Mouse (Mus musculus) forelimb bud, embryonic 11.5 days (tissue): ENCODE results near the gene Fsd2.

Experiments
- DNase-seq: peaks from one replicate; pipeline ENCODE4 v3.0.0-alpha.2; 2012; ENCODE audit warnings: low read depth, low spot score

The Fsd2 gene

DNA sequence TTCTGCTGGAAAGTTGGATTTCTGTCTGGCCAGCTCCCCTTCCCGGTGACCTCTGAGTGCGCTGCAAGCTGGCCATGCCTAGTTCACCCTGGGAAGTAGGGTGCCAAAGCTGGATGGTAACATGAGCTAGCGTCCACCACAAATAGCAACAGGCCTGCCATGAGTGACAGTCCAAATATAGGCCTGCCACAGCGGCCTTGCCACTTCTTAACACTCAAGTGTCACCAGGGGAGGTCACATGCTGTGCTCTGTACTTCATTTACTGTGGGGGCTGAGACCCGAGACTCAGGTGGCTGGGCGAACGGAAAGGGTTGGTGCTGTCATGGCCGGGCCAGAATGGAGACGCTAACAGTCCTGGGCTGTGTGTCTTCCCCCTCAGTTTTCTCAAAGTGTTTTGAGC is at the start of gene Fsd2:
Gene Fsd2 (minus strand): TSS at position 53 of the 400 bp plus-strand sequence.
- no peak for DNase-seq

DNA sequence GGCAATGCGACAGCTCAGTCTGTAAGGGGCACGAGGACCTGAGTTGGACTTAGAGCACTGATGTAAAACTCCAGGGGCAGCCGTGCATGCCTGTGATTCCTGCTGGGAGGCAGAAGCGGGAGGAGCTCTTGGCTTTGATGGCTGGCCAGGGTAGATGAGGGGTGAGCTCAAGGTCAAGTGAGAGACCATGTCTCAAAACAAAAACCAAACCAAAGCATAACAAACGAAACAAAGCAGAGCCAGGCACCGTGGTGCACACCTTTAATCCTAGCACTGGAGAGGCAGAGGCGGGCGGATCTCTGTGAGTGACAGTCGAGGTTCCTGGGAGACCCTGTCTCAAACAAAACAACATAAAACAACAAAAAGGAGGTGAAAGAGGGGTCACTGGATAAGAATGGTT is 48.3 kb upstream of the Fsd2 start:
- DNase-seq: no peak

DNA sequence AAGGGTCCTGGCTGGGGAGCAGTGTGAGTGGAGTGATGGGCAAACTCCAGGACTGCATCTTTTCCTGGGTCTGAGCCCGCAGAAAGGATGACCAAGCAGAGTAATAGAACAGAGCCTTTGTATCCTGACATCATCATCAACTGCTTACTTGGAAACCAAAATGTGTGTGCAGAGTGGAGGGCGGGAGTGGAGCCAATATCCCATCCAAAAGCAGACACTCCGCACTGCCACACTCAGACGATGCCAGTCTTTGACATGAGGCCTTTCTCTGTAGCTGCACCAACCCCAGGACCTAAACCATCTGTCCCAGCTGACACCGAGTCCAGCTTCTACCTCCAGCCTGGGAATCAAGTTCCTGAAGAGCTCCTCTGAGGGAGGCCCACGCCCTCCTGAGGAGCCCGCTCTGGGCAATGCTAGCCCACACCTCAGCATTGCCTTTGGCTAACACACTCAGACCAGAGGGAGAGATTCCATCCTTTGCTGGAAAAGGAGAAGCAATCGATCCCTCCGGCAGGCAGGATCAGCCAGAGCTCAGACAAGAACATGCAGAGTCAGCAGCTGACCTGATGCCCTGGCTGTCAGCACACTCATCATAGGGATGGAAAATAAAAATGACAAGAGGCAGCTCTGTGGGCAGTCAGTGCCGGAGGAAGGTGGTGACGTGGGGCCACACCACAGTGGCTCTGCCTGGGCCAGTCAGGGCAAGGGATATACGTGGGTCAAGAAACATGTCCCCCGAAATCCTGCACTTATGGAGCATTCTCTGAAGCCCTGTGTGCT is 46.3 kb upstream of the Fsd2 start:
- DNase-seq: no peak

DNA sequence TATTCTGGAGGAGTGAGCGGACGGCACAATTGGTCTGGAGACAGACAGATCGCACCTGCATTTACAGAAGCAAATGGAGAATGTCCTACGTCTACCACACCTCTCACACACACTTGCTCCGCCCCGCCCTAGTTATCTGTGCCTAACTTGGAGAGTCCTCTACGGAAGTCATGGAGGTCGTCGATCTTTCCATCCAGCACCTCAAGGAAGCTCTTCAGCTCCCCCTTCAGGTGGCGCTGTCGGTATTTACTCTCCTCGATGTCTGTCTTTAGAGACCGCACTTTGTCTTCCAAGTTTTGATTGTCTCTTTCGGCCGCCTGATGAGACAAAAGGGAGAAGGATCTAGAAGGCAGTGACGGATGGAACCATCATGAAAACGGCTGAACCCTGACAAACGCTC is 43.4 kb upstream of the Fsd2 start:
- no peak for DNase-seq

DNA sequence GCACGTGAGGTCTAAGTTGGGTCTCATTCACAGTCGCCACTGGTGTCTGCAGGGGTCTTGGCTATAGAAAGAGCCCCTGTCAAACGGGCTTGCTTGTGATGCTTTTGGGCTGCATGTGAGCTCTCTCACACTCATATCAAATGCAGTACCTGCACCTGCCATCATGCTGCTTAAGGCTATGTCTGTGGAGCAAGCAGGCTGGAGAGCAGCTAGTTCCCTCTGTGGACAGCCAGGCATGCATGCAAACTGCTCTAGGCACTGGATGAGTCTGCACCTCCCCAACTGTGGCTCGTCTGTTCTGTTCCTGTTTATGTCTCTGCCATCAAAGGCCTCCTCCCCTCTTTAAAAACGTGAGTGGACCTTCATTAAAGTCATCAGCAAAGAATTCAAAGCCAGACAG is 39.7 kb upstream of the Fsd2 start:
- DNase-seq: no peak

DNA sequence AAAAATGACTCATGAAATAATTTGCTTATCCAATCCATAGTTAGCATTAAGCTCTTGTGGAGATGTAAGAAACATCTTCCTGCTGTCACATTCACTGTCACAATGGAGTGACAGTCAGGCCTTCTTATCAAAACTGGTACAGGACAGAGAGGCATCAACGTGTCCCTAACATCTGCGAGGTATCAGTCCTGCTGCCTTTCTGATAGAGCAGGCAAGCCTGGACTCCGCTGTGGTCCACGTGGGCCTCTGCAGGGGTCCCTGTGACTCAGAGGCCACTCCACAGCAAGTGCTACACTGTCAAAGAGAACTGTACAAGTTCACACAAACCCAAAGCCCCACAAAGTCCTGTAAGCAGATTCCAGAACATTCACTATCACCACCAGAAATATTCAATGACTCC is 38.7 kb upstream of the Fsd2 start:
- no peak for DNase-seq

DNA sequence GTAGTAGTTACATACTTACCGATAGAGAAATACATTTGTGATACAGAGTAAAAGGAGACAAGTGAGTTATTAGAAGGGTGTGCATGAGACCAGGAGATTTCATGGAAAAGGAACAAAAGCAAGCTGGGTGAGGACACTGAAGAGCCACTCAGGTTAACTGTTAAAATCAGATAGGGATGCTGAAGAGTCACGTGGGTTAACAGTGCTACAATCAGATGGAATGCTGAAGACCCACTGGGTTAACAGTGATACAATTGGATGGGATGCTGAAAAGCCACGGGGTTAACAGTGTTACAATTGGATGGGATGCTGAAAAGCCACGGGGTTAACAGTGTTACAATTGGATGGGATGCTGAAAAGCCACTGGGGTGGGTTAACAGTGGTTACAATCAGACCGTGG is 38.2 kb upstream of the Fsd2 start:
- DNase-seq: no peak

DNA sequence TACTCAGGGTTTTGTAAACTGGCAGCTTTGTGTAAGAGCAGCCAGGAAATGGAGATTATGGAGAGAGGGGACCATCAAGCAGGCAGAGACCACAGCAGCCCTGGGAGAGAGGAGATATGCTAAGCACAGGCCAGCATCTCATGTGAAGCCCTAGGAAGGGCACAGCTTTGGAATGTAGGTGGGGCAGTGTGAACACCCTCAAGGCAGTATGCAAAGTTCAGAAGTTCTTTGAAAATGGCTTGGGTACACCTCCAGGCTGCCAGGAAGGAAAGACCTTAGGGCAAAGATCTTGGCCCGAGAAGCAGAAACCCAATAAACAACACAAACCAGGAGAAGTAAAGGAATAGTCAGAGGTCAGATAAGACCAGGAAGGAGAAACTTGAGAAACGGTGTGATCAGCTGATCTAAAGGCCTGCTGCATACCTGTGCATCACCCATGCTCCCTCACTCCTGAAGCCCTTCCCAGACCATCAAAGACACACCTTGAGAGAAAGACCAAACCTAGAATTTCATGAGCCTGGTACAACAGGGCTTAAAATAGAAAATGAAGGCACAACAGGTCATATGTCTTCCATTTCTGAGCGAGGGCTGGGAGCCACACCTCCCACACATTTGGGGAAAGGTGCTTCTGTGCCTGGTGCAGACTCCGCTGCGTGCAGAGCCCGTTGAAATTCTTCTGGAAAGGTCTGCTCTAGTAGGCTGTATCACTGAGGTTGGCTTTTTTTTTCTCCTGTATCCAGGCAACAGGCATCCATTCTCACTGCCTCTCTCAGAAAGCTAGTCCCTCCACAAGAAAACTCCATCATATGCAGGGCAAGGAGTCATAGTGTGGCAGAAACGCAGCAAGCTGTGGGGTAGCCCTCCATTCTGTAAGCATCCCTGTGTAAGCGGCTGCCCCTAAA is 32.9 kb upstream of the Fsd2 start:
- DNase-seq: no peak

DNA sequence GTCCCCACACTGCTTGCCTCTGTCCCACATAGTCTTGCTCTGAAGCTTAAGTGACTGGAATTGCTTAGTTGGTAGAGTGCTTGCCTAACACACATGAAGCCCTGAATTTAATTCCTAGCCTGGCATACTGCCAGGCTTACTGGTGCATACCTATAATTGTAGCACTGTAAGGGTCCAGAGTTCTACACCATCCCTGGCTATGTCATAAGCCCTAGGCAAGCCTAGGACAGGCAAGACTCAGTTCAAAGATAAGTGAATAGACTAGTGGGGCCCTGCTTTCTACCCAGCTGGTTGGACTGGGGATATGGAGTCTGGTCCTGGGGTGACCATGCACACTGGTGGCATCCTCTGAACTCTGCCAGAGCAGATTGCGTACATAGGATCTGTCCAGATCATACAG is 30.9 kb upstream of the Fsd2 start:
- DNase-seq: no peak

DNA sequence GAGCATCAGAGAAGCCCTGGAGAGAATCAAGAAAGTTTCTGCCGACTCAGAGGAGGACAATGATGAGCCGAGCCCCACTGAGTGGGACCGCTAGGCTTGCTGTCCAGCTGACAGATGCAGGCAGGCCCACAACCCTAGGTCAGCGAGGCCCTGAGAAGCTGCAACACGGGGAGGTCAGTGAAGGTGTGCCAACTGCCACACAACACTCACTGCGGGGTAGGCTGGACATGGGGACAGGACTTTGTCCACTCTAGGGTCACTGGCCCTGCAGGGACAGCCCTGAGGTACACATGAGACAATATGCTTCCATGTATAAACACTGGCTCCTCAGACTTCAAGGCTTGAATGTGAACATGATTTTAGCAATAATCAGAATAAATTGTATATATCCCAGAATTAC is 29.3 kb upstream of the Fsd2 start:
- no peak for DNase-seq

DNA sequence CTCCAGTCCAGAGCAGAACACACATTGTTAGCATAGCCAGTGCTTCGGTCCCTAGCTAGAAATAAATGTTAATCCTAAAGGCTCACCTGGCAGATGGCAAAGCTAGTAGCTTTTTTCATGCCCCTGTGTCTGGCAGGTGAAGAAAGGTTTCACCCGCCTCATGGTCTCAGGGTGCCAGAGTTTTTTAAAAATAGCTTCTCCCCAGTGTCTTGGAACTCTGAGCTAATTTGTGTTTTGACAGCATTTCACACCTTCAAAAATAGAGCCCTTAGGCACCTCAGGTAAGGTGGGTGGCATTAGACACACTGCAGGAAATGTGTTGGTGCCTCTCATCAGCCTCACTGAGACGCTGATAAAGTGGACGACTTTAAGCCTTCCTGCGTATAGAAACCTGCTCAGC is 28.3 kb upstream of the Fsd2 start:
- no peak for DNase-seq

DNA sequence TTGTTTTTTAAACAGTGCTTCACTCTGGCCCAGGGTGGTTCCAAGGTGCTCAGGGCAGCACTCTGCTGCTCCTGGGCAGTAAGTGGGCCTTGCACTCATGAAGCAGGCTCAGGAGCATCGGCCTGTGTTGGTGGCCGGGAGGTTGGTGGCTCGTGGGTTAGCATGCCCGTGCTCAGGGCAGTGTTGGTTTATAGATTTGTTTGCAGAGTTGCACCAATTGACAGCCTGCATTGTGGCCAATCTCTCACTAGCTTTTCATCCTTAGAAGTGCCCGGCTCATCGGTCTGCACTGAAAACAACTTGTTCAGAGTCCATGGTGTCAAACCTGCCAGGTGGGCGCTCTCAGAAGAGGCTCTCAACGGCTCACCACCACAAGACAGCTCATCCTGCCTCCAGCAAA is 26.6 kb upstream of the Fsd2 start:
- DNase-seq: no peak

DNA sequence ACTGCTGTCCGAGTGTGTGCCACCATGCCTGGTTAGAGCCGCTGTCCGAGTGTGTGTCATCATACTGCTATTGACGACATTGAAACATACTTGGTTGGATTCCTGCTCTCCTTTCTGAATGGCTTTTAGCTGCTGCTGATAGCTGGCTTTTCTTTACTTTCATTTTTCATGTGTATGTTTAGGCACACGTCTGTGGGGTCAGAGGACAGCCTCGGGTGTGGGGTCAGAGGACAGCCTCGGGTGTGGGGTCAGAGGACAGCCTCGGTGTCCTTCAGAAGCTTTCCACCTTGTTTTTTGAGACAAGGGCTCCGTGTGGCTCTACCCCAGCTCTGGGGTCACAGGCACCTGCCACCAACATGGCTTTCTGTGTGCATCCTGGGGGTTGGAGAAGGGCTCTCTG is 25.9 kb upstream of the Fsd2 start:
- no peak for DNase-seq

DNA sequence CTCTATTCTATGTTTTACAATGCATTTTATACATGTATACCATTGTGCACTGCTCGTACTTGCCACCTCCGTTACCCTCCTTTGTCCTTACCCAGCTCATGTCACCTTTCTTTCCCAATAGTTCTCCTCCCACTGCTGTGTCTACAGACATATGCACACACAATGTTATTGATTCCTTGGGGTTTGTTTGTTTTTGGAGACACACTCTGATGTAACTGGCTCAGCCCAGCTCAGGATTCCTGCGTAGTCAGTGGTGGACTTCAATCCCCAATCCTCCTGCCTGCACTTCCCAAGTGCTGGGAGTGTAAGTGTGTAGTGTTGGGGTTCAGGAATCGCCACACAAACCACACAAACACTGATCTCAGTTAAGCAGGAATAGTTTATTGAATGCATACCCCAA is 20.5 kb upstream of the Fsd2 start:
- no peak for DNase-seq

DNA sequence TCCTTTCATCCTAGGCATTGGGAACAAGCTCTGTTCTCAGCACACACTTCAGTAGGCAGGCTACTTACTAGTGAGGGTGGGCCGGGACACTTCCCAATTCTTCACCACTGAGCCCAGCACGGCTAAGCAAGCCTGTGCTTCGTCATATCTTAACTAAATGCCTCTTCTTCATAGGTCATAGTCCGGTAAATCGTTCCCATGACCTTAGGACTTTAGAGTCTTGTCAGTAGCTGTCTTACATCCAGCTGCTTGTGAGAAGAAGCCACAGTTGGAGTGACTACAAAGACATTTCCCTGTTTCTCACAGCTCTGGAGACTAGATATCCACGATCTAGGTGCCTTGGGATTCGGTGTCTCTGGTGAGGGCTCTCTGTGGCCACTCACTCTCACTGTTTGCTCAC is 18.6 kb upstream of the Fsd2 start:
- no peak for DNase-seq

DNA sequence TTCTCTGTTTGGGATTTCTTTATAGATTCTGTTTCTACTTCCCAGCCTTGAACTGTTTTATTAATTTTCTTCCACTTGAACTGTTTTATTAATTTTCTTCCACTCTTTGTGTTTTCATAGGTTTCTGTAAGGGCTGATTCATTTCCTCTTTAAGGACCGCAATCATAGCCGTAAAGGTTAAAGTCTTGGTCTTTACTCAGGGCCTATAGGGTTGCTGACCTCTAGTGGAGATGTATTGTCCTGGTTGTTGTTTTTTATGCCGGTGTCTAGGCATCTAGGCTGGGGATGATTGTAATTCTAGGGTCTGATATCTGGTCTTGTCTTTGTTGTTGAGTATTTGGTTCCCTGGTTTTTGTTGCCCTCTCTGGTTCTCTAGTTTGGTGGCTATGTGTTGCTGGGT is 16.8 kb upstream of the Fsd2 start:
- no peak for DNase-seq

DNA sequence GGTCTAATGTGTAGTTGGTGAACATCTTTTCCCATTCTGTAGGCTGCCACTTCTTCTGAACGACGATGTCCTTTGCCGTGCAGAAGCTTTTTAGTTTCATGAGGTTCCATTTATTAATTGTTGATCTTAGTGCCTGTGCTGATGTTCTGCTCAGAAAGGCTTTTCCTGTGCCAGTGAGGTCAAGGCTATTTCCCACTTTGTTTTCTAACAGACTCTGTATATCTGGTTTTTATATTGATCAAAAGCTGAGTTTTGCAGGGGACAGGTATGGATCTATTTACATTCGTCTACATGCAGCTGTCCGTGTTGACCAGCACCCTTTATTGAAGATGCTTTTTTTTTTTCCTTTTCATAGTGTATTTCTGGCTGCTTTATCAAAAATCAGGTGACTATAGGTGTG is 12.6 kb upstream of the Fsd2 start:
- DNase-seq: no peak

DNA sequence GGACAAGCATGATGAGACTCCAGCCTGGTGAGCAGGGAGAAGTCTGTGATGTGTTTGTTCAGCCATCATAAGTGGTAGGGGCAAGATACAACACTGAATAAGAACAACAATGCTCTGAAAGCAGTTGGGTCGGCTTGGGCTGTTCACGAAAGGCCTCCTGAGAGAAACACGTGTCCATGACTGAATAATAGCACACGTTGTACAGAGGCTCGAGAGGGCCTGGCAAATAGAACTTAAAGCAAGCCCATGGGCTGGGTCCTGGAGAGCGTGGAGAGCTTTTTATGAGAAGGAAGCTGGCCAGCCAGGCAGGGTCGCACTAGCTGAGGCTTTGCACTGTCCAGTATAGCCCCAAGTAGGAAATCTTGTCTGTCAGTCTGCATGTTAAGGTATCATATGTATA is 11.7 kb upstream of the Fsd2 start:
- no peak for DNase-seq

DNA sequence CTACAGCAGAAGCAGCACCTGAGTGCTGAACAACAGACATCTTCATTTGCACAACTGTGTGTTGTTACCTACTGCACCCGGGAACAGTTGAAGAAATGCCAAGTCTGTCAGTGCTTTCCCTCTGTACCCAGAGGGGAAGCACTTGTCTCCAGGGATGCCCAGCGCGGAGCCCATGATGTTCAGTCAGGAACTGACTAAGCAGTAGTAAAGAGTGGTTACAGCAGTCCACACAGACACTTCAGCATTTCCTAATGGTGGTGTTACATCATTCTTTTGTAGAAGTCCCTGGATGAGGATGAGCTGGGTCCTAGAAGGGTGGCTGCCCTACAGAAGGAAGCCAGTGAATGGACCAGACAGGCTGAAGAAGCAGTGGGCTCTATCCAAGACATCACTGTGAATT is 11.1 kb upstream of the Fsd2 start:
- no peak for DNase-seq

DNA sequence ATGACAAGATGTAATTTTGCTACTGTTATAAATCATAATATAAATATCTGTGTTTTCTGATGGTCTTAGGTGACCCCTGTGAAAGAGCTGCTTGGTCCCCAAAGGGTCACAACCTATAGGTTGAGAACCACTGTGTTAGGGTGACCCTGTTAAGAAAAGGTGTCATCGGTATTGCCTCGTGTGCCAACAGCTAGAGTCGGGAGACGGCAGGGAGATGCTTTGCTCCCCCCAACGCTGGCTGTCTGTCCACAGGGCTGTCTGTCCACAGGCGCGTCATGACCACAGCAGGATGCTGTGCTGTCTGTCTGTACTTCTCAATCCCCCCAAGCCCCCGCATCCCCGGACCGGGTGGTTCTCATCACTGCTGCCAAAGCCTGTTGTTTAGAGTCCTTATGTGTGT is 8.9 kb upstream of the Fsd2 start:
- no peak for DNase-seq

DNA sequence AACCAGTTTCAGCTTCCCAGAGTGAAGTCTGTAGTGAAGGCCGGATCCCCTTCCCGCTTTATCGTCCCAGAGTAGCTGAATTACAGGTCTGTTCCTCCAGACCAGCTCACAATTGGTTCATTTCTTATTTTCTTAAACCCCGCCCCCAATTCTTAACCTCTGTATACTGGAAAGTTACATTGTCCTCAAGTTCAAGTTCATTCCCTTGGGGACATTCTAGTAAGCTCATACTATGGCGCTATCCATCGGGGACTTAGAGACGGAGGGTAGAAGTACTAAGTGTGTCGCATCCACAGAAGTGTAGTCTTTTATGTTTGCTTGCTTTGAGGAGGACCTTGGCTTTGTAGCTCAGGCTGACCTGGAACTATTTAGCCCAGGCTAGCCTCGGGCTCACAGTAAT is 7.1 kb upstream of the Fsd2 start:
- DNase-seq: no peak

DNA sequence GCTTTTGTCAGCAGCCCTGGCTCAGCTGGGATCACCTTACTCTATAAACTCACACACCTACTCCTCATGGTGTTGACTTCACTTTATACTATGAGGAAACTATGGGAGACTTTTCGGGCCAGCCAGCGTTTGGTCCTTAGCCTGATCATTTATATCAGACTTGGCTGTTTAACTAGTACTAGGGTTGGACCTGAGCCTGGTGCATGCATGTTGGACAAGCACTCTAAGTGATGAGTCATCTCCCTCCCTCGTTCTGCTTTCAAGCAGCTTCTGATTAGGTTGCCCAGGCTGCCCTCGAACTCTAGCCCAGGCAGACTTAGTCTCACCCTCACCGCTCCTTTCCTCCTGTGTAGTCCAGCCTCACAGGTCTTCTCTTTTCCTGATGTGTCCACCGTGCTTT is 6.7 kb upstream of the Fsd2 start:
- no peak for DNase-seq

DNA sequence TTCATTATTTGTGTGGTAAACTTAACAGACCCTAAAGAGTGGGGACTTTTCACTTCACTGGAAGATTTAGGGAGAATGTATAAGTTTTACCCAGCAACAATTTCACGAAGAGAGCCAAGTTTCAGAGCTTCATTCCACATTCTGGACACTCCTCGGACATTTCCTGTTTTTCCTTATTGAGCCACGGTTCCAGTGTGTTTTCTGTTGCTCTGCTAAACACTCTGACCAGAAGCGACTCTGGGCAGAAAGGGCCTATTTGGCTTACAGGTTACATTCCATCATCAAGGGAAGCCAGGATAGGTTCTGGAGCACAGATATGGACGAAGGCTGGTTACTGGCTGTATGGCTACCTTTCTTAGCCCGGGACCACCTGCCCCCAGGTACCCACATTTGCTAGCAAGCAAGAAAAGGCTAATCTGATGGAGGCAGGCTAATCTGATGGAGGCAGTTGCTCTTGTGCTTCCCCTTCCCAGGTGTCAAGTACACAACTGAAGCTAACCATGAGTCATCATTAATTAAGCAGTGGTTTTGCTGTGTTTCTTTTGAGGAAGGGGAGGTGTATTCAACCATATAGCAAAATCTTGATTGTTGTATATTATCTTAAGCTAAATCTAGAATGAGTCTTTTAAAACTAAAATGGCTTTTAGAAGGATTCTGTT is 6.0 kb upstream of the Fsd2 start:
- DNase-seq: no peak
